Mouse (Mus musculus) heart, embryonic 13.5 days (tissue): ENCODE measurements at regions not wholly inside any gene's neighbourhood (a gene's known extent, or its start where the extent isn't known, plus 50 kb on each side); places are given as distances from the start of the nearest gene placed in this dataset.

Experiments
- ATAC-seq: fragments of 200-750 bp; cut with Nextera tagmentation; 2 replicates; pipeline ENCODE4 v1.8.0; 2017; ENCODE audit warnings: moderate TSS enrichment; ENCODE audit not compliant: insufficient number of reproducible peaks, low FRiP score, low TSS enrichment; ENCODE audit errors: extremely low read depth
- H3K27ac ChIP-seq: fragments of 300-500 bp; sonication (generic); replicated peaks from 2 replicates; pipeline ENCODE4 v1.5.1; 2015; ENCODE audit warnings: moderate library complexity, mild to moderate bottlenecking, inconsistent platforms
- H3K27me3 ChIP-seq: fragments of 300-500 bp; sonication (generic); replicated peaks from 2 replicates; pipeline ENCODE4 v1.6.1; 2015; ENCODE audit warnings: mild to moderate bottlenecking, inconsistent platforms
- H3K36me3 ChIP-seq: fragments of 300-500 bp; sonication (generic); 2 replicates; pipeline ENCODE4 v1.6.1; 2015; ENCODE audit warnings: mild to moderate bottlenecking, inconsistent platforms
- H3K4me1 ChIP-seq: fragments of 300-500 bp; sonication (generic); 2 replicates; pipeline ENCODE4 v1.6.1; 2015; ENCODE audit warnings: inconsistent platforms
- H3K4me2 ChIP-seq: fragments of 300-500 bp; sonication (generic); 2 replicates; pipeline ENCODE4 v1.6.1; 2015; ENCODE audit warnings: inconsistent platforms, mild to moderate bottlenecking, moderate library complexity
- H3K4me3 ChIP-seq: fragments of 300-500 bp; sonication (generic); 2 replicates; pipeline ENCODE4 v1.5.1; 2015; ENCODE audit warnings: moderate library complexity, mild to moderate bottlenecking, inconsistent platforms
- H3K9ac ChIP-seq: fragments of 300-500 bp; sonication (generic); 2 replicates; pipeline ENCODE4 v1.6.1; 2015; ENCODE audit warnings: inconsistent platforms, mild to moderate bottlenecking, moderate library complexity
- H3K9me3 ChIP-seq: fragments of 300-500 bp; sonication (generic); 2 replicates; pipeline ENCODE4 v1.6.1; 2016; ENCODE audit warnings: inconsistent platforms
- whole genome bisulfite sequencing: fragments of 180-500 bp; shearing (Covaris S2); methylation state at CpG from one replicate; pipeline ENCODE4 v1.1.7; 2015; ENCODE audit warnings: mixed read lengths; 5-methylcytosine and 5-hydroxymethylcytosine counted together

- Histone ChIP-seq H3K27ac (no peak overlapping the region), H3K9ac (no peak overlapping the region), H3K9me3 (no peaks in the 10 kb centered on the region), H3K27me3 (no peaks in the 10 kb centered on the region), H3K4me3 (no peak overlapping the region), H3K4me1 (no peaks in the 10 kb centered on the region), H3K4me2 (no peak overlapping the region), H3K36me3 (no peaks in the 10 kb centered on the region)
- 84% methylated on average over 5 of the region's 5 CpGs for WGBS
- ATAC-seq: no peak
Measured at GRCm38 (mm10) chr14:76964046-76964445, 72.5 kb upstream of the Ccdc122 start.

- no peaks in the 10 kb centered on the region for H3K27me3 ChIP-seq
- no peak overlapping the region for H3K9ac ChIP-seq
- no peak overlapping the region for H3K4me3 ChIP-seq
- no peak for ATAC-seq
- H3K9me3 ChIP-seq: no peaks in the 10 kb centered on the region
- no peaks in the 10 kb centered on the region for H3K4me1 ChIP-seq
- no peak overlapping the region for H3K4me2 ChIP-seq
- H3K36me3 ChIP-seq: no peaks in the 10 kb centered on the region
- WGBS: 74% methylated on average over 10 of the region's 10 CpGs
- H3K27ac ChIP-seq: no peak overlapping the region
Measured at GRCm38 (mm10) chr14:76958875-76959274, 77.7 kb upstream of the Ccdc122 start.

- Histone ChIP-seq H3K4me2 (no peak overlapping the region), H3K27me3 (no peaks in the 10 kb centered on the region), H3K27ac (no peak overlapping the region), H3K4me3 (no peak overlapping the region), H3K4me1 (no peaks in the 10 kb centered on the region), H3K36me3 (no peaks in the 10 kb centered on the region), H3K9ac (no peak overlapping the region), H3K9me3 (no peaks in the 10 kb centered on the region)
- WGBS: 68% methylated on average over 2 of the region's 2 CpGs
- ATAC-seq: no peak
Measured at GRCm38 (mm10) chr14:76957136-76957535, 79.4 kb upstream of the Ccdc122 start.

DNA sequence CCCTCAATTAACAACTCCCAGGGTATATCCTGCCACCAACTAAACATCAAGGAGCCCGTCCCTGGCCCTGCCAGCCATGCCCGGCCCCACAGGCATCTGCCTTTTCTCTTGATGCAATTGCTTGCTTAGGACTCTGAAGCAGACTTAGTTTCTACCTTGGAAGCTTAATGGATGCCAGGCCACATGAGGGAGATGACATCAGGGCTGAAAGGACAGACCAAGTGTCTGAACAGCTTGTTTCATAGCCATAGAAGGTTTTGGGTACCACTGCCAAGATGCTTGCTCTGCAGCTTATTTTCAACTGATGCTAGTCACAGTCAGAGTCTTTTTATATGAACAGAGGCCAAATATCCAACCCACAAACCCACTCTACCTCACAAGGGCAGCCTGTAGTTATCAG is 83.4 kb upstream of the Ccdc122 start:
- 76% methylated on average over 2 of the region's 2 CpGs for WGBS

DNA sequence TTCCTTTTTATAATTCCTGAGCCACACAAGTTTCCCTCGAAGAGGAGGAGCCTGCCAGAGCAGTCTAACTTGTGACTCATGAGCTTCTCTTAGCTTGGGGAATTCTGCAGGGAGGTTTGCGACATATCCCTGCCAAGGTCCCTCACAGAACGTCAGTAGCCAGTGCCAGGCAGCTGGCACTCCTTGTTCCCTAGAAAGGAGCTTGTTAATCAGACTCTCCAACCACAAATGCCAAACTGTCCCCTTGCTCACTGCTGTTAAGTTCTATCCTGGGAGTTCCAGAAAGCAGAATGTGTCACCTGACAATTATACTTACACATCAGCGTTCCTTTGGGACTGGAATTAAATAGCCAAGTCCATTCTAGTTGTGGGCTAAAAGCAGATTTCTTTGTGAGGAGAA is 85.1 kb upstream of the Ccdc122 start:
- Histone ChIP-seq H3K4me1 (peaks cover 35% of the 10 kb centered on the region), H3K9me3 (no peaks in the 10 kb centered on the region), H3K4me2 (no peak overlapping the region), H3K4me3 (no peak overlapping the region), H3K9ac (no peak overlapping the region), H3K27ac (0 out of 2 replicates have a peak overlapping the region, but pooled peaks have one; percentile 36), H3K27me3 (no peaks in the 10 kb centered on the region), H3K36me3 (no peaks in the 10 kb centered on the region)
- WGBS: 56% methylated on average over 4 of the region's 4 CpGs
- ATAC-seq: no peak

More for the DNA sequence above, 83.4 kb upstream of the Ccdc122 start:
- Histone ChIP-seq H3K4me1 (peaks cover 22% of the 10 kb centered on the region), H3K9ac (no peak overlapping the region), H3K4me2 (no peak overlapping the region), H3K36me3 (no peaks in the 10 kb centered on the region), H3K27me3 (no peaks in the 10 kb centered on the region), H3K4me3 (no peak overlapping the region), H3K9me3 (no peaks in the 10 kb centered on the region), H3K27ac (no peak overlapping the region)
- ATAC-seq: no peak

DNA sequence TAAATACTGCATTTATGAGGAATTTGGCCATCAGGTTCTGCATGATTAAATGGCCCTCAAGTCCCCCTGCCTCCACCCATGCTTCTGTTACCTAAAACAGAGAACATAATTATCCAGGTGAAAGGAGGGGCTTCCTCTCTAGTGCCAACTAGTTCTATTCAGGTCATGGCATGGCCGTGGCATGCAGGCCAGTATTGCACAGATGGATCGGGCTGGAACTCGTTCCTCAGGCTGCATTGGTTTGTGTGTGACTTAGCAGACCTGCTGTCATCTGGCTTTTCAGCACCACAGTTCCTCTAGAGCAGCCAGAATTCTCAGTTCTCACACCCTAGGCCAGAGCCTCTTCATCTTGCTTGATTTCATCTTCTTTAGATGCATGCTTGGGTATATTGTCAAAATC is 87.2 kb upstream of the Ccdc122 start:
- Histone ChIP-seq H3K4me3 (no peak overlapping the region), H3K4me2 (no peak overlapping the region), H3K9ac (no peak overlapping the region), H3K36me3 (no peaks in the 10 kb centered on the region), H3K27ac (peak overlapping the region; percentile 60; the same call in 1 of the 2 replicates), H3K9me3 (no peaks in the 10 kb centered on the region), H3K4me1 (peaks cover 39% of the 10 kb centered on the region), H3K27me3 (no peaks in the 10 kb centered on the region)
- WGBS: 67% methylated on average over 3 of the region's 3 CpGs
- no peak for ATAC-seq

GRCm38 (mm10) chr14:76948948-76949347 is 87.6 kb upstream of the Ccdc122 start:
- no peak overlapping the region for H3K9ac ChIP-seq
- no peaks in the 10 kb centered on the region for H3K9me3 ChIP-seq
- H3K27me3 ChIP-seq: no peaks in the 10 kb centered on the region
- no peak for ATAC-seq
- H3K4me1 ChIP-seq: peaks cover 39% of the 10 kb centered on the region
- H3K27ac ChIP-seq: peak overlapping the region; percentile 60
- WGBS: 42% methylated on average over 3 of the region's 3 CpGs
- no peaks in the 10 kb centered on the region for H3K36me3 ChIP-seq
- no peak overlapping the region for H3K4me3 ChIP-seq
- H3K4me2 ChIP-seq: no peak overlapping the region

- H3K4me2 ChIP-seq: no peak overlapping the region
- 70% methylated on average over 6 of the region's 6 CpGs for WGBS
- no peaks in the 10 kb centered on the region for H3K27me3 ChIP-seq
- no peak overlapping the region; the same call in 1 of the 2 replicates for H3K27ac ChIP-seq
- H3K36me3 ChIP-seq: no peaks in the 10 kb centered on the region
- no peak for ATAC-seq
- peaks cover 39% of the 10 kb centered on the region for H3K4me1 ChIP-seq
- H3K4me3 ChIP-seq: no peak overlapping the region
- no peaks in the 10 kb centered on the region for H3K9me3 ChIP-seq
- no peak overlapping the region for H3K9ac ChIP-seq
Measured at GRCm38 (mm10) chr14:76948481-76948880, 88.1 kb upstream of the Ccdc122 start.

DNA sequence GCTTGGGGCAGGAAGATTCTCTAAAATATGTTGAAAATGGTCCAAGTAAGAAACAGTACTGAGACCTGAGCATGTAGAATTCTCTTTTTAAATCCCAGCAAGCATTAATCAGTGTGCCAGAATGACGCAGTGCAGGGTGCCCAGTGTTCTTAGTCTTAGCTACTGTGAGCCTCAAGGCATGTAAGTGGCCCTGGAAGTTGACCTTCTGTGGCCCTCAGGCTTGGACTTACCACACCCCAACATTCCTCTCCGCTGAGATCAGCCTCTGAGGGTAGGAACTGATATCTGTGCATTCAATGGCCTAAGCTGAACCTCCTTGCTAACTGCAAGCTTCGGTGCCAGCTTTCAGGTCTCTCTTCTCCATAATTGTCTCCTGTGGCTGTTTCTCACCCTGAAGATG is 89.4 kb upstream of the Ccdc122 start:
- H3K27ac ChIP-seq: peak overlapping the region; percentile 24; the same call in 1 of the 2 replicates
- ATAC-seq: no peak; the same call in 1 of the 2 replicates
- 24% methylated on average over 3 of the region's 3 CpGs for WGBS
- no peak overlapping the region for H3K9ac ChIP-seq
- H3K4me3 ChIP-seq: no peak overlapping the region
- no peak overlapping the region for H3K4me2 ChIP-seq
- H3K36me3 ChIP-seq: no peaks in the 10 kb centered on the region
- H3K9me3 ChIP-seq: no peaks in the 10 kb centered on the region
- peaks cover 39% of the 10 kb centered on the region for H3K4me1 ChIP-seq
- no peaks in the 10 kb centered on the region for H3K27me3 ChIP-seq

GRCm38 (mm10) chr14:76945626-76946025 is 90.9 kb upstream of the Ccdc122 start:
- Histone ChIP-seq H3K9me3 (no peaks in the 10 kb centered on the region), H3K9ac (no peak overlapping the region), H3K4me2 (no peak overlapping the region), H3K36me3 (no peaks in the 10 kb centered on the region), H3K27ac (no peak overlapping the region), H3K4me3 (no peak overlapping the region), H3K27me3 (no peaks in the 10 kb centered on the region), H3K4me1 (peaks cover 33% of the 10 kb centered on the region)
- 63% methylated on average over 6 of the region's 6 CpGs for WGBS
- no peak for ATAC-seq

- H3K36me3 ChIP-seq: no peaks in the 10 kb centered on the region
- no peak overlapping the region for H3K9ac ChIP-seq
- H3K4me1 ChIP-seq: 0 out of 2 replicates have a peak, but pooled peaks cover 4% of the 10 kb centered on the region
- H3K9me3 ChIP-seq: no peaks in the 10 kb centered on the region
- no peak for ATAC-seq
- no peak overlapping the region for H3K4me3 ChIP-seq
- no peak overlapping the region for H3K27ac ChIP-seq
- H3K4me2 ChIP-seq: no peak overlapping the region
- 81% methylated on average over 10 of the region's 10 CpGs for WGBS
- H3K27me3 ChIP-seq: no peaks in the 10 kb centered on the region
Measured at GRCm38 (mm10) chr14:76941474-76942212, 94.9 kb upstream of the Ccdc122 start.

- Histone ChIP-seq H3K9ac (no peak overlapping the region), H3K4me3 (no peak overlapping the region), H3K27me3 (no peaks in the 10 kb centered on the region), H3K4me2 (no peak overlapping the region), H3K4me1 (0 out of 2 replicates have a peak, but pooled peaks cover under 1% of the 10 kb centered on the region), H3K27ac (no peak overlapping the region), H3K36me3 (no peaks in the 10 kb centered on the region), H3K9me3 (no peaks in the 10 kb centered on the region)
- WGBS: 76% methylated on average over 4 of the region's 4 CpGs
- no peak for ATAC-seq
Measured at GRCm38 (mm10) chr14:76940507-76940906, 96.1 kb upstream of the Ccdc122 start.
